Mouse (Mus musculus) midbrain, embryonic 16.5 days (tissue): Measurements from ENCODE around the gene Trim8. TPM values are rescaled to one million over a fixed set of nuclear protein-coding genes. Genes with fewer than 3 reads are reported as not detected.
A peak's percentile ranks its signal among the peaks of the same experiment; 100 is the strongest.

Experiments
- ATAC-seq: fragments of 200-750 bp; cut with Nextera tagmentation; 2 replicates; pipeline ENCODE4 v1.8.0; 2017; ENCODE audit warnings: moderate TSS enrichment
- H3K27ac ChIP-seq: fragments of 300-500 bp; sonication (generic); 2 replicates; pipeline ENCODE4 v1.5.1; 2014; ENCODE audit warnings: mild to moderate bottlenecking, low read length, mixed read lengths
- H3K27me3 ChIP-seq: fragments of 300-500 bp; sonication (generic); 2 replicates; pipeline ENCODE4 v1.6.1; 2014; ENCODE audit warnings: low read depth, low read length, mixed read lengths; ENCODE audit not compliant: control insufficient read depth, insufficient read depth
- H3K36me3 ChIP-seq: fragments of 300-500 bp; sonication (generic); 2 replicates; pipeline ENCODE4 v1.6.1; 2014; ENCODE audit warnings: mild to moderate bottlenecking, low read length, moderate library complexity, mixed read lengths; ENCODE audit not compliant: control insufficient read depth, insufficient read depth
- H3K4me1 ChIP-seq: fragments of 300-500 bp; sonication (generic); 2 replicates; pipeline ENCODE4 v1.6.1; 2014; ENCODE audit warnings: mild to moderate bottlenecking, low read length, mixed read lengths; ENCODE audit not compliant: control insufficient read depth, insufficient read depth
- H3K4me2 ChIP-seq: fragments of 300-500 bp; sonication (generic); 2 replicates; pipeline ENCODE4 v1.6.1; 2014; ENCODE audit warnings: mild to moderate bottlenecking, low read length, mixed read lengths
- H3K4me3 ChIP-seq: fragments of 300-500 bp; sonication (generic); 2 replicates; pipeline ENCODE4 v1.5.1; 2014; ENCODE audit warnings: low read depth, mild to moderate bottlenecking, low read length, moderate library complexity, mixed read lengths
- H3K9ac ChIP-seq: fragments of 300-500 bp; sonication (generic); 2 replicates; pipeline ENCODE4 v1.6.1; 2014; ENCODE audit warnings: low read depth, low read length, mixed read lengths
- H3K9me3 ChIP-seq: fragments of 300-500 bp; sonication (generic); replicated peaks from 2 replicates; pipeline ENCODE4 v1.6.1; 2014; ENCODE audit warnings: mild to moderate bottlenecking, low read length, mixed read lengths; ENCODE audit not compliant: control insufficient read depth, poor library complexity, severe bottlenecking
- WGBS: fragments of 180-500 bp; shearing (Covaris S2); extraction: QIAGEN DNeasy Blood & Tissue Kit; methylation state at CpG from one replicate; pipeline ENCODE4 v1.1.7; 2014; 5-methylcytosine and 5-hydroxymethylcytosine counted together
- polyA plus RNA-seq: library from polyadenylated mRNA; unstranded; fragments of >200 nt; fragmentation: Nextera tagmentation; extraction: Ambion mirVana; gene quantifications from 2 replicates; pipeline ENCODE4 v1.2.1, GENCODE M21; 2015

The Trim8 gene
- polyA plus RNA-seq, 1 experiment from 2014 or later: 26.8 TPM

- Histone ChIP-seq H3K4me2 (peak overlapping the region; percentile 89), H3K27ac (peak overlapping the region; percentile 98), H3K36me3 (no peaks in the 10 kb centered on the region), H3K9me3 (no peaks in the 10 kb centered on the region), H3K9ac (peak overlapping the region; percentile 87), H3K4me1 (peaks cover 11% of the 10 kb centered on the region), H3K4me3 (peak overlapping the region; percentile 64), H3K27me3 (no peaks in the 10 kb centered on the region)
- under 1% methylated on average over 39 of the region's 52 CpGs for WGBS
- peak; percentile 86 for ATAC-seq
Measured at GRCm38 (mm10) chr19:46499836-46500580, 1.5 kb upstream of the Trim8 start.

GRCm38 (mm10) chr19:46500581-46501341, 741 bp upstream of the Trim8 start:
- H3K4me2 ChIP-seq: peak overlapping the region; percentile 89
- peak overlapping the region; percentile 87 for H3K9ac ChIP-seq
- H3K4me1 ChIP-seq: peaks cover 18% of the 10 kb centered on the region
- H3K36me3 ChIP-seq: no peaks in the 10 kb centered on the region
- peak; percentile 26; the same call in 1 of the 2 replicates for ATAC-seq
- under 1% methylated on average over 35 of the region's 50 CpGs for WGBS
- H3K9me3 ChIP-seq: no peaks in the 10 kb centered on the region
- no peaks in the 10 kb centered on the region for H3K27me3 ChIP-seq
- H3K27ac ChIP-seq: peak overlapping the region; percentile 98
- peak overlapping the region; percentile 64 for H3K4me3 ChIP-seq

GRCm38 (mm10) chr19:46502069-46502455, 560 bp downstream of the Trim8 start:
- Histone ChIP-seq H3K27me3 (no peaks in the 10 kb centered on the region), H3K9me3 (no peaks in the 10 kb centered on the region), H3K27ac (peak overlapping the region; percentile 98), H3K4me2 (peak overlapping the region; percentile 89), H3K4me1 (peaks cover 31% of the 10 kb centered on the region), H3K36me3 (no peaks in the 10 kb centered on the region), H3K4me3 (peak overlapping the region; percentile 64), H3K9ac (peak overlapping the region; percentile 87)
- WGBS: 1% methylated on average over 33 of the region's 46 CpGs
- ATAC-seq: no peak

GRCm38 (mm10) chr19:46502471-46503166, 1.1 kb downstream of the Trim8 start:
- H3K36me3 ChIP-seq: no peaks in the 10 kb centered on the region
- 0% methylated on average over 53 of the region's 53 CpGs for WGBS
- peak overlapping the region; percentile 87 for H3K9ac ChIP-seq
- peak overlapping the region; percentile 64 for H3K4me3 ChIP-seq
- ATAC-seq: no peak
- peak overlapping the region; percentile 98 for H3K27ac ChIP-seq
- H3K9me3 ChIP-seq: no peaks in the 10 kb centered on the region
- peaks cover 37% of the 10 kb centered on the region for H3K4me1 ChIP-seq
- no peaks in the 10 kb centered on the region for H3K27me3 ChIP-seq
- H3K4me2 ChIP-seq: peak overlapping the region; percentile 89

- peak overlapping the region; percentile 64 for H3K4me3 ChIP-seq
- H3K36me3 ChIP-seq: peaks cover 3% of the 10 kb centered on the region; the same call in 1 of the 2 replicates
- peak overlapping the region; percentile 98 for H3K27ac ChIP-seq
- peak overlapping the region; percentile 89 for H3K4me2 ChIP-seq
- H3K27me3 ChIP-seq: no peaks in the 10 kb centered on the region
- peaks cover 46% of the 10 kb centered on the region for H3K4me1 ChIP-seq
- under 1% methylated on average over 21 of the region's 21 CpGs for WGBS
- H3K9me3 ChIP-seq: no peaks in the 10 kb centered on the region
- ATAC-seq: no peak
- H3K9ac ChIP-seq: peak overlapping the region; percentile 87
Measured at GRCm38 (mm10) chr19:46503351-46504084, 2.0 kb downstream of the Trim8 start.

GRCm38 (mm10) chr19:46504085-46504552, 2.6 kb downstream of the Trim8 start:
- Histone ChIP-seq H3K4me1 (peaks cover 50% of the 10 kb centered on the region), H3K9me3 (no peaks in the 10 kb centered on the region), H3K36me3 (peaks cover 3% of the 10 kb centered on the region; the same call in 1 of the 2 replicates), H3K4me2 (peak overlapping the region; percentile 89), H3K9ac (peak overlapping the region; percentile 87), H3K4me3 (peak overlapping the region; percentile 64), H3K27ac (peak overlapping the region; percentile 98), H3K27me3 (no peaks in the 10 kb centered on the region)
- 0% methylated on average over 4 of the region's 4 CpGs for WGBS
- no peak for ATAC-seq

- H3K4me1 ChIP-seq: peaks cover 55% of the 10 kb centered on the region
- 46% methylated on average over 9 of the region's 9 CpGs for WGBS
- no peaks in the 10 kb centered on the region for H3K27me3 ChIP-seq
- peaks cover 3% of the 10 kb centered on the region; the same call in 1 of the 2 replicates for H3K36me3 ChIP-seq
- H3K9me3 ChIP-seq: no peaks in the 10 kb centered on the region
- H3K27ac ChIP-seq: peak overlapping the region; percentile 98
- peak overlapping the region; percentile 64 for H3K4me3 ChIP-seq
- peak overlapping the region; percentile 89 for H3K4me2 ChIP-seq
- no peak for ATAC-seq
- peak overlapping the region; percentile 87 for H3K9ac ChIP-seq
Measured at GRCm38 (mm10) chr19:46504822-46505417, 3.4 kb downstream of the Trim8 start.
